Mouse (Mus musculus) embryo, embryonic 9.5 days (tissue): ENCODE measurements around the gene Mgat5b.

ENCODE experiments used
- DNase-seq: peaks from one replicate; pipeline ENCODE4 v3.0.0-alpha.2; 2017; ENCODE audit errors: extremely low spot score

Gene Mgat5b

GRCm38 (mm10) chr11:116919186-116920020 is 740 bp downstream of the Mgat5b start:
- DNase-seq: peak; percentile 38

GRCm38 (mm10) chr11:116920746-116921145 is 2.1 kb downstream of the Mgat5b start:
- DNase-seq: peak; percentile 58

DNA sequence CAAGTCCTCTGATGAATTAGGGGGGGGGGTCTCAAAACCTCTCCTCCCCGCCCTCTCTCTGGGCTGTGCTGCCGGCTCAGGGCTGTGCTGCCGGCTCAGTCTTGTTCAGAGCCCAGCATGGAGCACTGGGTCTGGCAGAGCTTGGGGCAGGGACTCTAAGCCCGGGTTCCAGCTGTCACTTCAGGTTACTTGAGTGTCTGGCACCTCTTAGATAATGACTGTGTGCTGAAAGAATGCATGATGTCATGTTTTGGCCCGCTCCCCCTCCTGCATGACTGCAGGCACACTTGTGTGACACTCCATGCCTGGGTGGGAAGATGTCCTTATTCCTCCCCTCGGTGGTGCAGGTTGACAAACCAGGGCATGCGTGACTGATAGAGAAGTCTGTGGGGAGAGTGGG is 3.4 kb downstream of the Mgat5b start:
- DNase-seq: no peak

DNA sequence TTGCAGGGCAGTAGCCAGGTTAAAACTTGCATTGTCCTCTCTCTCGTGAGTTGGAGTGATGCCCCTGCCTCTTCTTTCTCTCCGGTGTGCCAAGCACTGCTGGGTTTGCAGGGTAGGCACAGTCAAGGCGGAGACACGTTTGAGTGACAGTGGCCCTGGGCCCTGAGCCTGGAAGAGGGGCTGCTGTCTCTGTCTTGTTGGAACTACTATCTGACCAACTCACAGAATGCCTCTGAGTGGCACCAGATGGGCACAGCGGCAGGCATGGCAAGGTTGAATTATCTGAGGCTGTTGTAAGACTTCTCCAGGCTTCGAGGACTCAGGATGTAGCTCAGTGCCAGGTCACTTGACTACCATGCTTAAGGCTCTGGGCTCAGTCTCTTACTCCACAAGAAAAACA is 9.4 kb downstream of the Mgat5b start:
- no peak for DNase-seq

DNA sequence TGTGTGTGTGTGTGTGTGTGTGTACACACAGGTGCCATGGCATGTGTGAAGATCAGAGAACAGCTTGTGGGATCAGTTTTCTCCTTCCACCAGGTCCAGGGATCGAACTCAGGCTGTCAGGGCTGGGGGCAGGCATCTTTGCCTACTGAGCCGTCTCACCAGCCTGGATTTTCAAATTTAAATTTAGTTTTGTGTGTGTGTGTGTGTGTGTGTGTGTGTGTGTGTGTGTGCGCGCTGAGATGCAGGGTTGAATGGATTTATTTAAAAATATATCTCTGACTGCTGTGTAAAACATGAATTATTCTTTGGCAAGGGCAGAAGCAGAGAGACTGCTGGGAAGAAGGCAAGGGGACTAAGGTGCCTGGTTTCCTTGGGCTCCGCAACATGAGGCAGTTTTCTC is 16.2 kb downstream of the Mgat5b start:
- no peak for DNase-seq

DNA sequence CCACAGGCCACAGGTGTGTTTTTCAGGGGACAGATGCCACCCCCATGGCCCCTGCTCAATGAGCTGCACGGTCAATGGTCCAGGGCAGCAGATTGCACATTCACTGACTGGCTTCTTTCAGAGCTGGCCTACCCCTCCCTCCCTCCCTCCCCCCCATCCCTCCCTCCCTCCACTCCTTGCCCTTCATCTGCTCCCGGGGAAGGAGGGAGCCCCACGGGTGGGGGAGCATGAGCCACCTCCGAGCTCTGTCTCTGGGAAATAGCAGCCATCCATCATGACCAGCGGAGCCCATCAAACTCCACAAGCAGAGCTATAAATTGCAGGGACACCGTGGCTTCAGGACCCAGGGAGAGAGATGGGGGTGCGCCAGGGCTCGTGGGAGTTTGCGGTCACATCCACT is 16.7 kb downstream of the Mgat5b start:
- DNase-seq: no peak

- DNase-seq: no peak
Observed at GRCm38 (mm10) chr11:116935917-116936316, 17.3 kb downstream of the Mgat5b start.

- DNase-seq: no peak
Observed at GRCm38 (mm10) chr11:116937141-116937540, 18.5 kb downstream of the Mgat5b start.

- peak; percentile 61 for DNase-seq
Observed at GRCm38 (mm10) chr11:116940088-116940855, 21.6 kb downstream of the Mgat5b start.

GRCm38 (mm10) chr11:116944346-116944745 is 25.7 kb downstream of the Mgat5b start:
- no peak for DNase-seq

- DNase-seq: no peak
Observed at GRCm38 (mm10) chr11:116949832-116950231, 31.2 kb downstream of the Mgat5b start.

DNA sequence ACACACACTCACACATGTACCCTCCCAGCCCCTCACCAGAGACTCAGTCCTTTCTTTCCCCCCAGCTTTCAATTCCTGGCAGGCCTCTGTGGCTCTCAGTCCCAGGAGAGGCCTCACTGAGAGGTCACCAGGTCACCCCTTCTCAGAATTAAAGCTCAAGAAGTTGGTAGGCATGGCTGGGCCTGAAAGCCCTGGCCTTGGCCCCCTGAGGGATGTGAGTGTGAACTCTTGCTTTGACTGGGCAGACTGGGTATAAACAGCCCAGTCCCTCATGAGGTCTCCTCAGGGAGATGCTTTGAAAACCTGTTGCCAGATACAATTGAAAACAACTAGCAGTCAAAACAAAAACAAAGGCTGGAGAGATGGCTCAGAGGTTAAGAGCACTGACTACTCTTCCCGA is 32.8 kb downstream of the Mgat5b start:
- peak; percentile 30 for DNase-seq

DNA sequence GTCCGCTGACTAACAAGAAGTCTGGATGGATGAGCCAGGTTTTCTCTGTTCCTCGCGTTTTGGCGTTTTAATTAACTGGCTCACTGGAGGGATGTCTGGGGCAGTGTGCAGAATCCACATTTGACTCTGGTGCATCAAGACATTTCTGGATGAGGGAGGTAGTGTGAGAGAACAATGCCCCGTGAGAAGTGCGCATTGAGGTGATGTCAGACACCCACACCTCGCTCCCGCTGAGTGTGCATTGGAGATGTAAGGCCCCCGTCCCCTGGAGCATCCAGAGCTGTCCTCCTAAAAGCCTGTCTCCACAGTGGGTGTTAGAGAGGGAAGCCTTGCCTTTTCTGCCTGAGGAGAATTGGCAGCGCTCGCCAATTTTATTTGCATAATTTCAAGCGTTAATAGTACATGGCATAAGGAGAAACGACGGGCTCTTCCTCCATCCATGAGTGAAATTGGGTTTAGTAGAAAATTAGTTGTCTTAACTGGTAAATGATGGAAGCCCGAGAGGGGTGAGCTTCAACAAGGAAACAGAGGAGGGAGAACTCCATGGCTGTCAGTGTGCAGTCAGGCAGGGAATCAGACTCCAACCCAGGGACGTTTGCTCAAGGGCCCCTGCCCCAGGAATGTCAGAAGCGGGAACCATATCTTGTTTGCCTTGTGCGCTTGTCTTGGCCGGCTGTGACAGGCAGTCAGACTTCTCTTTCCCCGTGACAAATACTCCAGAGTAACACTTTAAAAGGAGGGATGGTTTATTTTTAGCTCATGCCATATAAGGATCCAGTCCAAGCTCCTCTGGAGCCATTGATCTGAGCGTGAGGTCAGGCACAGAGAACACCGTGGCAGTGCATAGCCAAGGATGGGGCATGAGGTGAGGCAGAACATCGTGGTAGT is 35.8 kb downstream of the Mgat5b start:
- DNase-seq: no peak

GRCm38 (mm10) chr11:116958601-116959000 is 39.9 kb downstream of the Mgat5b start:
- no peak for DNase-seq

DNA sequence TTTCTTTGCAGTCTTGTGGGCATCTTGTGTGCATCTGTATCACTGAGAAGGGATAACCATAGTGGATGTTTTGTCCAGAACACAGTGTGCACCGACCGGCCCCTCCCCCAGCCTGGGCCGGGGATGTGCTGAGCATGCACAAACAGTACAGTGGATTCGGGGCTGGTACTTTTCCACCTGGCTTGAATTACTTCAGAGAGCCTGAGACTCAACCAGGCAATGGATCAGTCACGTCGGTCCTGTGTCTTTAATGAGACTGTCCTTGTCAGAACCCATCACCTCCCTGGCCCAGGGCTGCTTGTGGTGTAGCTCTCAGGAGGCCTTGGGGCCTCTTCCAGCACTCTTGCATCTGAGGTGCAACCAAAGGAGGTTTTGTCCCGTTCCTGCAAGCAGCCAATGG is 46.4 kb downstream of the Mgat5b start:
- DNase-seq: no peak

DNA sequence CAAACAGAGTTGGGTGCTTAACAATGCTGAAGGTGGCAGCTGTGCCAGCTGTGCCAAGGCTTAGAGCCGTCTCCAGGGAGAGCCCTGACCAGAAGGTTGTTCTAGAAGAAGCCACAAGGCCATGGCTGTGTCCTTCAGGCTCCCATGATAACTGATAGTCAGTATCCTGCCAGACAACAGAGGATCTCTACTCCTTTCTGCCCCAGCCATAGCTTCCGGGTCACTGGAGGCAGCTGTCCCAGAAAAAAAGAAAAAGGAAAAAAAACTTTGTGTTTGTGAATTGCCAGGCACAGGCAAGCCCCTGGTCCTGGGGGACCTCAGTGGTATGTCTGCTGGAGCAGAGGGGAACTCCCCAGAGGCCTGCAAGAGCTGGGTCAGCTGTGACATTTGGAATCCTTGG is 47.3 kb downstream of the Mgat5b start:
- no peak for DNase-seq

GRCm38 (mm10) chr11:116968586-116968985 is 49.9 kb downstream of the Mgat5b start:
- DNase-seq: no peak

- DNase-seq: no peak
Observed at GRCm38 (mm10) chr11:116969498-116969897, 50.8 kb downstream of the Mgat5b start.

DNA sequence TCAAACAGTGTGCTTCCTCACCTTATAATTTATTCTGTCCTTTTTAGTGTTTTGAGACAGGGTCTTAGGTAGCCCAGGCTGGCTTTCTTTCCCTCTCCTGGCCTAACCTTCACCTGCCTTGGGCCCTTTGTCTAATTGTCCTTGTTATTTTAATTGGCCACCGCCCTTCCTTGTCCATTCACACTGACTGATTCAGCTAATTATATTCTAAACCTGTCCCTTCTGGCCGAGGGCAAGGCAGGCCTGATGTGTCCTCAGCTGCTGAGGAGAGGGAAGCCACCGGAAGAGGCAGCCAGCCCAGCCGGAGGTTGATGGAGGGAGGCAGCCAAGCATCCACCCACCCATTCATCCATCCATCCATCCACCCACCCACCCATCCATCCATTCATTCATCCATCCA is 52.2 kb downstream of the Mgat5b start:
- no peak for DNase-seq

DNA sequence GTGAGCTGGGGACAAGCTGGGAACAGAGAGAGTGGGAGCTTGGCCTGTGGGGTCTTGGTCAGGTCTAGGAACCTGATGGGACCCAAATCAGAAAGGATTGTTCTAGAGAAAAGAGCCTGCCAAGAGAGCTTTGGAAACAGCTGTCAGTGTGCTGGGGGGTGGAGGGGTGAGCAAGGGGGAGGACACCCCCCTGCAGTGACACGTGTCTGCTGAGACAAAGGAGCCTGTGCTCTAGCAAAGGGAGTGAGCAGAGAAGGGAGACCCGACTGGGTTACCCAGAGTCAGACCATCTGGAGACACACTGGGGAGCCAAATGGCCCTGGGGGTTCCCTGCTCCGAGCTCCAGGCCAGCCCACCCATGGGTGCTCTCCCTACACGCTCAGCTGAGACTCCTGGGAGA is 54.2 kb downstream of the Mgat5b start:
- no peak for DNase-seq

- DNase-seq: no peak
Observed at GRCm38 (mm10) chr11:116973508-116973907, 54.8 kb downstream of the Mgat5b start.

GRCm38 (mm10) chr11:116974341-116974740 is 55.7 kb downstream of the Mgat5b start:
- DNase-seq: no peak
